Mouse (Mus musculus) C2C12 (cell line): ENCODE measurements at regions not wholly inside any gene's neighbourhood (a gene's known extent, or its start where the extent isn't known, plus 50 kb on each side); places are given as distances from the start of the nearest gene placed in this dataset.

ENCODE experiments used
- H3K27me3 ChIP-seq: one replicate; pipeline ENCODE4 v1.6.1; 2011; ENCODE audit not compliant: control insufficient read depth, insufficient read depth, insufficient read length
- H3K36me3 ChIP-seq: one replicate; pipeline ENCODE4 v1.6.1; 2011; ENCODE audit not compliant: control insufficient read depth, insufficient read depth
- H3K4me3 ChIP-seq: one replicate; pipeline ENCODE4 v1.5.1; 2011; ENCODE audit warnings: mild to moderate bottlenecking, control low read depth; ENCODE audit not compliant: poor library complexity, insufficient read depth, severe bottlenecking
- H3K79me2 ChIP-seq: one replicate; pipeline ENCODE4 v1.6.1; 2011; ENCODE audit not compliant: control insufficient read depth, insufficient read depth
- H3K79me3 ChIP-seq: one replicate; pipeline ENCODE4 v1.6.1; 2011; ENCODE audit warnings: low read depth, control low read depth
- H3ac ChIP-seq: one replicate; pipeline ENCODE3; 2011; ENCODE audit warnings: low read depth; ENCODE audit not compliant: control insufficient read depth, insufficient read length
- CEBPB ChIP-seq: IDR thresholded peaks from one replicate; pipeline ENCODE4 v1.6.1; 2011; ENCODE audit warnings: low read depth, mild to moderate bottlenecking, control low read depth, moderate library complexity
- CTCF ChIP-seq: IDR thresholded peaks from one replicate; pipeline ENCODE4 v1.5.1; 2011; ENCODE audit not compliant: control insufficient read depth, insufficient read depth, insufficient read length
- FOSL1 ChIP-seq: IDR thresholded peaks from one replicate; pipeline ENCODE4 v1.8.0; 2011; ENCODE audit warnings: mild to moderate bottlenecking, low read length; ENCODE audit not compliant: poor library complexity, insufficient read depth, severe bottlenecking
- MAX ChIP-seq: IDR thresholded peaks from one replicate; pipeline ENCODE4 v1.6.1; 2011; ENCODE audit warnings: mild to moderate bottlenecking, control low read depth
- MYOD1 ChIP-seq: IDR thresholded peaks from one replicate; pipeline ENCODE4 v1.6.1; 2011; ENCODE audit warnings: low read depth; ENCODE audit not compliant: control insufficient read depth, insufficient read length
- MYOG ChIP-seq: IDR thresholded peaks from one replicate; pipeline ENCODE4 v1.6.1; 2011; ENCODE audit not compliant: control insufficient read depth, insufficient read length; ENCODE audit errors: extremely low read depth
- USF1 ChIP-seq: IDR thresholded peaks from one replicate; pipeline ENCODE4 v1.6.1; 2011; ENCODE audit warnings: low read depth, mild to moderate bottlenecking, control low read depth, moderate library complexity

- H3K36me3 ChIP-seq = no peaks in the 10 kb centered on the region
- no peaks in the 10 kb centered on the region for H3K27me3 ChIP-seq
- H3ac ChIP-seq = no peak overlapping the region
- H3K79me2 ChIP-seq = no peaks in the 10 kb centered on the region
- TF ChIP-seq CEBPB (no peak), MAX (no peak), MYOD1 (no peak), FOSL1 (no peak), USF1 (no peak), MYOG (no peak), CTCF (no peak)
- no peaks in the 10 kb centered on the region for H3K79me3 ChIP-seq
- no peak overlapping the region for H3K4me3 ChIP-seq
Measured at GRCm38 (mm10) chr14:74358730-74359444, 281.8 kb upstream of the Htr2a start.

GRCm38 (mm10) chr14:74359663-74360552 is 280.7 kb upstream of the Htr2a start:
- H3K4me3 ChIP-seq = no peak overlapping the region
- no peak overlapping the region for H3ac ChIP-seq
- no peaks in the 10 kb centered on the region for H3K36me3 ChIP-seq
- no peaks in the 10 kb centered on the region for H3K79me3 ChIP-seq
- no peaks in the 10 kb centered on the region for H3K79me2 ChIP-seq
- TF ChIP-seq USF1 = no peak
- TF ChIP-seq MYOG = no peak
- TF ChIP-seq CTCF = no peak
- no peak for TF ChIP-seq MAX
- no peak for TF ChIP-seq CEBPB
- TF ChIP-seq MYOD1 = no peak
- no peak for TF ChIP-seq FOSL1
- no peaks in the 10 kb centered on the region for H3K27me3 ChIP-seq

- Histone ChIP-seq H3K79me2 (no peaks in the 10 kb centered on the region), H3K79me3 (no peaks in the 10 kb centered on the region), H3K4me3 (no peak overlapping the region), H3K27me3 (no peaks in the 10 kb centered on the region), H3K36me3 (no peaks in the 10 kb centered on the region), H3ac (no peak overlapping the region)
- TF ChIP-seq USF1 (no peak), CEBPB (no peak), MAX (no peak), CTCF (no peak), FOSL1 (no peak), MYOG (no peak), MYOD1 (no peak)
Measured at GRCm38 (mm10) chr14:74384481-74384880, 256.2 kb upstream of the Htr2a start.

GRCm38 (mm10) chr14:74392419-74392818 is 248.2 kb upstream of the Htr2a start:
- no peaks in the 10 kb centered on the region for H3K36me3 ChIP-seq
- no peaks in the 10 kb centered on the region for H3K27me3 ChIP-seq
- H3K4me3 ChIP-seq = no peak overlapping the region
- no peak overlapping the region for H3ac ChIP-seq
- no peaks in the 10 kb centered on the region for H3K79me2 ChIP-seq
- no peak for TF ChIP-seq MAX
- TF ChIP-seq USF1 = no peak
- TF ChIP-seq MYOD1 = no peak
- no peak for TF ChIP-seq FOSL1
- TF ChIP-seq MYOG = no peak
- no peak for TF ChIP-seq CTCF
- TF ChIP-seq CEBPB = no peak
- no peaks in the 10 kb centered on the region for H3K79me3 ChIP-seq

- no peaks in the 10 kb centered on the region for H3K79me2 ChIP-seq
- no peak overlapping the region for H3K4me3 ChIP-seq
- no peaks in the 10 kb centered on the region for H3K36me3 ChIP-seq
- no peaks in the 10 kb centered on the region for H3K27me3 ChIP-seq
- TF ChIP-seq MYOD1 (no peak), CEBPB (no peak), MYOG (no peak), CTCF (no peak), USF1 (no peak), MAX (no peak), FOSL1 (no peak)
- H3K79me3 ChIP-seq = no peaks in the 10 kb centered on the region
- H3ac ChIP-seq = no peak overlapping the region
Measured at GRCm38 (mm10) chr14:74397202-74397601, 243.4 kb upstream of the Htr2a start.

GRCm38 (mm10) chr14:74409441-74409840 is 231.2 kb upstream of the Htr2a start:
- no peaks in the 10 kb centered on the region for H3K36me3 ChIP-seq
- no peak overlapping the region for H3K4me3 ChIP-seq
- H3ac ChIP-seq = no peak overlapping the region
- no peaks in the 10 kb centered on the region for H3K79me3 ChIP-seq
- no peak for TF ChIP-seq USF1
- TF ChIP-seq CEBPB = no peak
- TF ChIP-seq MYOG = no peak
- no peak for TF ChIP-seq MAX
- no peak for TF ChIP-seq MYOD1
- H3K27me3 ChIP-seq = no peaks in the 10 kb centered on the region
- no peaks in the 10 kb centered on the region for H3K79me2 ChIP-seq
